Mouse (Mus musculus) neural tube, postnatal 0 days (tissue): ENCODE measurements around the gene Vkorc1. TPM values are rescaled to one million over a fixed set of nuclear protein-coding genes. Genes with fewer than 3 reads are reported as not detected.

ENCODE experiments used
- polyA plus RNA-seq: library from polyadenylated mRNA; unstranded; fragments of >200 nt; fragmentation: Nextera tagmentation; extraction: Ambion mirVana; gene quantifications from 2 replicates; pipeline ENCODE4 v1.2.1, GENCODE M21; 2015

The Vkorc1 gene
- 94.0 and 98.3 TPM in 2 replicates for polyA plus RNA-seq

GRCm38 (mm10) chr7:127895442-127895841, at the start of gene Vkorc1, which contains the start of gene Gm21974:
Gene Vkorc1, minus strand, starts transcription at chr7:127895617.
Gene Gm21974, minus strand, starts transcription at chr7:127895454.

DNA sequence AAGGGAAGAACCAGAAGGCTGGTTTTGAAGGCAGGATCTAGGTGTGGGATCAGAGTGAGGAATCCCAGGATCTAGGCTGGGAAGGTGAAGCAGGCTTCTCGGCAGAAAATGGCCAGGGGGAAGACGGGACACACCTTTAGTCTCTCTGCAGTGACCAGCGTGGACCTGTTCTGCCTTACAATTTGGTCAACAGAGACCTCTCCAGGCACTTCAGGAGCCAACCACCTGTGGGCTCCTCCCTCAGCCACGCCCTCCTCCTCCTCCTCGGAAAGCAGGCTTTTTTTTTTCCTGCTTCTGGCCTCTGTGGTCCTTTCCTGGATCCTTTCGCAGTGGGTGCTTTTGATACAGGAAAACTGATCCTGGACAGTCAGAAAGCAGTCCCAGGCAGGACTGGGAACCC, 34.5 kb upstream of the Vkorc1 start, which contains the start of gene Prss8:
Gene Prss8, minus strand, starts transcription at position 182 of the 400 bp plus-strand sequence.

DNA sequence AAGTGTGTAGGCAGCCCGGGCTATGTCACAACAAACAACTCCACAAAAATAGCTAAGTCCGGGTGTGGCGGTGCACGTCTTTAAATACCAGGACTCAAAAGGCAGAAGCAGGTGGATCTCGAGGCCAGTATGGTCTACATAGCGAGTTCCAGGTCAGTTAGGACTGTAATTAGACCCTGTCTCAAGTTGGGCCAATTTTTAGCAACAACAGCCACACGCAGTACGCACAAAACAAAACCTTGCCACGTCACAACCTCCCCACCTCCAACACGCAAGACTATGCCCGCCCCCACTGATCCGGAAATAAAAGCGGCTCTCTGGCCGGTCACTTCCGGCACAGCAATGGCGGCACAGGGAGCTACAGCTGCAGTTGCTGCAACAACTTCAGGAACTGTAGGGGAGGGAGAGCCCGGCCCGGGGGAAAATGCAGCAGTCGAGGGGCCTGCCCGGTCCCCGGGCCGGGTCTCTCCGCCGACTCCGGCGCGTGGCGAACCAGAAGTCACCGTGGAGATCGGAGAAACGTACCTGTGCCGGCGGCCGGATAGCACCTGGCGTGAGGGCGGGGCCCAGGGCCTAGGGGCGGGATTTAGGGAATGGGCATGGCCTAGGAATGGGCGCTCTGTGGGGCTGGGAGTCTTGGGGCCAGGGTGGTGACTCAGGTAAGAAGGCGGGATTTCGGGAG, 16.9 kb upstream of the Vkorc1 start, which contains the start of gene Kat8:
Gene Kat8, plus strand, starts transcription at position 327 of the 682 bp plus-strand sequence.

DNA sequence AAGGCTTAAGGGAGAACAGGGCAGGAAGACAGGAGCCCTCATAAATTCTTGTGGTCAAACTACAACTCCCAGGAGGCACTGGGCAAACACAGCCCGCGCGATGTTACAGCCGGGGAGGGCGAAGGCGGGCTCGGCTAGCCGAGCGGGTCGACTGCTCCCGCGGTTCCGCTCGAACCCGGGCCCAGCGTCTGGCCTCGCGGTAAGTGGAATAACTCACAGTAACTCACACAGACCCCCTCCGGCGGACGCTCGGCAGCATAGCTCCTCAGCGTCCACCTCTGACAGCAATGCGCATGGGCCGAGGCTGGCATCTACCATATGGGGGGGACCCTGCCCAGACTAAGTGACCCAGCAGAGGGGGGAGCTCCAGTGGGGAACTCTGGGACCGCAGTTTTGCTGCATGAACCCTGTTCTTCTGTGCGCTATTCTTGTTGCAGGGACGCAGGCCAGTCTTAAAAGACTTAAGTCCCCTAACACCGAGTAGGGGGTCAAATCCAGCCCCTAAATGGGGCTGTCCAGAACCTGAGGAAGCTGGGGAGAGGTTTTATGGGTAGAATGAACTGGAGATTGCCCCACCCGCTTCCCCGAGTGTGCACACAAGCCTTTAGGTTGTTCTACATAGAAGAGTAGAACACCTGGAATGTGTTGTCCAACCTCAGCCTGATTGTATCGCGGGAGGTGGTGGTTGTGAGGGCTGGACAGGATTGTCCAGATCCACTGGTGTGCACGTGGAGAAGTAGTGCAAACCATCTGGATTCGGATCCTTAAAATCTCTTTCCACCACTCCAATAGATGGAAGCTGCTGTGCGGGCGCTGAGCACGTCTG, 8.8 kb upstream of the Vkorc1 start, which contains the start of gene Bckdk:
Gene Bckdk, plus strand, starts transcription at position 112 of the 826 bp plus-strand sequence.

GRCm38 (mm10) chr7:127890798-127891197, 4.6 kb downstream of the Vkorc1 start, which contains the start of gene Prss53:
Gene Prss53, minus strand, starts transcription at chr7:127890970.

DNA sequence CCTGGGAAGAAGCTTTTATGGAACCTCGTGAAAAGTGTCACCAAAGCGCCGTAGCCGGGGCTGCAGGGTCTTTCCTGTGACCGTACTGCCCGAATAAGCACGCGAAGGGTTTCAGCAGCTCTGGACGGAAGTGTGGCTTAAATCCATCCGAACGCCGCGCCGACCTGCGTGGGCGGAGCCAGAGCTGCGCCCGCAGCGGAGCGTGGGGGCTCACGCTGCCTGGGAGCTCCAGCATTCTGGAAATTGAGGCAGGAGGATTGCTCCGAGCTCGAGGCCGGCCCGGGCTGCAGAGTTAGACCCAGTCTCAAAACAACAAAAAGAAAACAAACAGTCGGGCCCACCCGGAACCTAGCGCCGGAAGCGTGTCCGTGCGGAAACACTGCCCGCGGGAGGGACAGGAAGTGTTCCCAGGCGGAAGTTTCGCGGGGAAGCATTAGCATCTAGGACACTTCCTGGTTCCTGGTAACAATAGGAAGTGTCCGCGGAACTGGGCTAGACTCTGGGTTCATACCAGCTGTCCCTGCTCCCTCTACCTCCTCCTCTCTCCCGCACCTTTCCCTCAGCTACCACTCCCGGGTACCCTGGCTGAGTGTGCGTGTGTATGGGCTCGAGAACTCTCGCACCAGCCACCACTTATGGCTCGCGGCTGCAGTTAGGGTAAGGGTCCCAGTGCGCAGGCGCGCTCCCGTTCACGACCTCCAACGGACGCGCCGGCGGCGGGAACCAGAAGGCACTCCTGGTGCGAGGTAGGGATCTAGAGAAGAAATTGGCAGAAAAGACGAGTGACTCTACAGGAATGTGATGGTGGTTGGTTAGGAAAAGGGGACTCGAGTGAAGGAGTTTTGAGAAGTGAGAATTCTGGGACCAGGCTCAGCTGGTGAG, 18.7 kb downstream of the Vkorc1 start, which contains the start of gene Zfp668:
Gene Zfp668, minus strand, starts transcription at position 362 of the 882 bp plus-strand sequence.

GRCm38 (mm10) chr7:127876041-127876466, 19.4 kb downstream of the Vkorc1 start, which contains the start of gene Zfp646:
Gene Zfp646, plus strand, starts transcription at chr7:127876221.

Other genes with a start within 250 kb of the Vkorc1 start
- gene Bcl7c, start 186.7 kb downstream of the Vkorc1 start, polyA plus RNA-seq, result 59.4 and 60.7 TPM in 2 replicates
- gene Ctf1, start 182.9 kb downstream of the Vkorc1 start, polyA plus RNA-seq, result 5.3 and 5.8 TPM in 2 replicates
- gene Ctf2, start 163.5 kb downstream of the Vkorc1 start, polyA plus RNA-seq, result 0.08 TPM in 1 of 2 replicates, not detected in the other
- 7.4 and 8.8 TPM in 2 replicates for gene Fbxl19, start 151.1 kb downstream of the Vkorc1 start, polyA plus RNA-seq
- 13.2 and 13.7 TPM in 2 replicates for gene Orai3, start 125.8 kb downstream of the Vkorc1 start, polyA plus RNA-seq
- gene Setd1a, start 118.9 kb downstream of the Vkorc1 start, polyA plus RNA-seq, result 17.7 and 18.5 TPM in 2 replicates
- gene Gm49388, start 110.0 kb downstream of the Vkorc1 start, polyA plus RNA-seq, result not detected in 2 replicates
- gene Hsd3b7, start 95.0 kb downstream of the Vkorc1 start, polyA plus RNA-seq, result 12.2 and 12.5 TPM in 2 replicates
- gene Stx4a, start 71.3 kb downstream of the Vkorc1 start, polyA plus RNA-seq, result 28.1 and 32.5 TPM in 2 replicates
- 78.8 and 97.1 TPM in 2 replicates for gene Stx1b, start 71.1 kb downstream of the Vkorc1 start, polyA plus RNA-seq
- gene Zfp646, start 19.4 kb downstream of the Vkorc1 start, polyA plus RNA-seq, result 3.8 and 4.5 TPM in 2 replicates
- 21.9 and 22.7 TPM in 2 replicates for gene Zfp668, start 18.8 kb downstream of the Vkorc1 start, polyA plus RNA-seq
- 0.76 and 0.77 TPM in 2 replicates for gene Prss53, start 4.6 kb downstream of the Vkorc1 start, polyA plus RNA-seq
- not detected in 2 replicates for gene Gm21974, start 163 bp downstream of the Vkorc1 start, polyA plus RNA-seq
- 59.5 and 62.2 TPM in 2 replicates for gene Bckdk, start 8.5 kb upstream of the Vkorc1 start, polyA plus RNA-seq
- gene Kat8, start 16.9 kb upstream of the Vkorc1 start, polyA plus RNA-seq, result 32.9 and 34.4 TPM in 2 replicates
- 0.75 and 0.80 TPM in 2 replicates for gene Prss8, start 34.5 kb upstream of the Vkorc1 start, polyA plus RNA-seq
- gene Prss36, start 51.1 kb upstream of the Vkorc1 start, polyA plus RNA-seq, result 18.5 and 19.6 TPM in 2 replicates
- gene Fus, start 71.8 kb upstream of the Vkorc1 start, polyA plus RNA-seq, result 283 and 308 TPM in 2 replicates
- 13.0 and 15.8 TPM in 2 replicates for gene Pycard, start 98.2 kb upstream of the Vkorc1 start, polyA plus RNA-seq
- gene Trim72, start 108.3 kb upstream of the Vkorc1 start, polyA plus RNA-seq, result not detected in 2 replicates
- gene Itgam, start 167.0 kb upstream of the Vkorc1 start, polyA plus RNA-seq, result 1.4 and 1.5 TPM in 2 replicates
- gene Gm49368, start 167.1 kb upstream of the Vkorc1 start, polyA plus RNA-seq, result not detected in 2 replicates
- 0.08 TPM in 1 of 2 replicates, not detected in the other for gene Itgax, start 233.9 kb upstream of the Vkorc1 start, polyA plus RNA-seq